Mouse (Mus musculus) liver, adult 2 months (tissue): ENCODE data around the gene Nek10. TPM values are rescaled to one million over a fixed set of nuclear protein-coding genes. Genes with fewer than 3 reads are reported as not detected.
A peak's percentile ranks its signal among the peaks of the same experiment; 100 is the strongest.
"Not testable (repeated sequence)": the region's sequence is repeated elsewhere in the genome, so short reads cannot be mapped to it uniquely, and the experiment has no call there.

Experiments
- DNase-seq: peaks from one replicate; pipeline ENCODE4 v3.0.0-alpha.2; 2011; ENCODE audit warnings: low read depth, low spot score; ENCODE audit errors: extremely low read depth
- H3K27ac ChIP-seq: fragments of 200-500 bp; replicated peaks from 2 replicates; pipeline ENCODE4 v1.5.1; 2012; ENCODE audit warnings: low read depth, mild to moderate bottlenecking, control low read depth, inconsistent platforms, low read length; ENCODE audit not compliant: insufficient read depth
- H3K27me3 ChIP-seq: fragments of 200-500 bp; 2 replicates; pipeline ENCODE4 v1.6.1; 2012; ENCODE audit warnings: mild to moderate bottlenecking, moderate library complexity, low read length, inconsistent platforms; ENCODE audit not compliant: control insufficient read depth, insufficient read depth
- H3K36me3 ChIP-seq: fragments of 200-500 bp; 2 replicates; pipeline ENCODE4 v1.6.1; 2012; ENCODE audit warnings: low read length, inconsistent platforms; ENCODE audit not compliant: control insufficient read depth, insufficient read depth
- H3K4me1 ChIP-seq: fragments of 200-500 bp; 2 replicates; pipeline ENCODE4 v1.6.1; 2011; ENCODE audit warnings: low read length; ENCODE audit not compliant: control insufficient read depth, insufficient read depth
- H3K4me3 ChIP-seq: fragments of 200-500 bp; 2 replicates; pipeline ENCODE4 v1.5.1; 2011; ENCODE audit warnings: low read depth, mild to moderate bottlenecking, control low read depth, low read length, moderate library complexity; ENCODE audit not compliant: insufficient read depth
- H3K79me2 ChIP-seq: fragments of 200-500 bp; 2 replicates; pipeline ENCODE4 v1.6.1; 2012; ENCODE audit warnings: inconsistent platforms, mild to moderate bottlenecking, low read length, moderate library complexity; ENCODE audit not compliant: control insufficient read depth, insufficient read depth
- H3K9ac ChIP-seq: fragments of 200-500 bp; 2 replicates; pipeline ENCODE4 v1.6.1; 2012; ENCODE audit warnings: low read depth, mild to moderate bottlenecking, control low read depth, inconsistent platforms, low read length
- CTCF ChIP-seq: fragments of 200-500 bp; IDR thresholded peaks from 2 replicates; pipeline ENCODE4 v1.5.1; 2011; ENCODE audit warnings: low read depth, low read length, control low read depth
- POLR2A ChIP-seq: fragments of 200-500 bp; IDR thresholded peaks from 2 replicates; pipeline ENCODE4 v1.6.1; 2011; ENCODE audit warnings: low read length, control low read depth; ENCODE audit not compliant: insufficient read depth; ENCODE audit errors: extremely low read depth
- WGBS: fragments of 180-500 bp; shearing (Covaris S2); methylation state at CpG from one replicate; pipeline ENCODE4 v1.1.7; 2018; 5-methylcytosine and 5-hydroxymethylcytosine counted together
- polyA plus RNA-seq: library from polyadenylated mRNA; depleted of rRNA; stranded (reverse); fragments of >200 nt; gene quantifications from 2 replicates; pipeline ENCODE4 v1.2.3, GENCODE M21; 2012; rRNA removed
- total RNA-seq: library from RNA; depleted of rRNA; stranded (reverse); fragments of >200 nt; gene quantifications from 2 replicates; pipeline ENCODE4 v1.2.3, GENCODE M21; 2014; rRNA removed

Gene Nek10
- total RNA-seq (under 0.01 TPM in 1 of 2 replicates, not detected in the other), polyA plus RNA-seq (not detected in 2 replicates)

GRCm38 (mm10) chr14:14803115-14803514, at the start of gene Nek10:
TSS of gene Nek10 (plus strand) at chr14:14803415.
- H3K79me2 ChIP-seq, H3K36me3 ChIP-seq, H3K4me1 ChIP-seq, DNase-seq, H3K4me3 ChIP-seq, H3K27ac ChIP-seq, H3K9ac ChIP-seq, H3K27me3 ChIP-seq: not testable (repeated sequence)
- 77% methylated on average over 2 of the region's 2 CpGs for WGBS

GRCm38 (mm10) chr14:14781169-14781568, 22.0 kb upstream of the Nek10 start:
- WGBS: 97% methylated on average over 2 of the region's 2 CpGs
- TF ChIP-seq CTCF: no peak
- no peak for TF ChIP-seq POLR2A
- Histone ChIP-seq H3K4me3 (no peak overlapping the region), H3K36me3 (peaks cover 12% of the 10 kb centered on the region), H3K9ac (no peak overlapping the region), H3K27me3 (no peaks in the 10 kb centered on the region), H3K27ac (no peak overlapping the region), H3K79me2 (no peaks in the 10 kb centered on the region), H3K4me1 (no peaks in the 10 kb centered on the region)
- DNase-seq: no peak

- no peaks in the 10 kb centered on the region for H3K4me1 ChIP-seq
- H3K27me3 ChIP-seq: no peaks in the 10 kb centered on the region
- WGBS: 90% methylated on average over 1 of the region's 1 CpGs
- H3K9ac ChIP-seq: no peak overlapping the region
- no peak overlapping the region for H3K4me3 ChIP-seq
- TF ChIP-seq POLR2A (no peak), CTCF (no peak)
- no peak overlapping the region for H3K27ac ChIP-seq
- peaks cover 12% of the 10 kb centered on the region for H3K36me3 ChIP-seq
- H3K79me2 ChIP-seq: no peaks in the 10 kb centered on the region
- DNase-seq: no peak
These were observed 19.0 kb upstream of the Nek10 start for GRCm38 (mm10) chr14:14784223-14784622.

GRCm38 (mm10) chr14:14786979-14787378, 16.2 kb upstream of the Nek10 start:
- 100% methylated on average over 1 of the region's 1 CpGs for WGBS
- H3K36me3 ChIP-seq: peaks cover 10% of the 10 kb centered on the region
- no peak for TF ChIP-seq POLR2A
- no peak for TF ChIP-seq CTCF
- H3K4me1 ChIP-seq: peaks cover 3% of the 10 kb centered on the region
- no peak overlapping the region for H3K9ac ChIP-seq
- no peak overlapping the region for H3K4me3 ChIP-seq
- H3K27me3 ChIP-seq: no peaks in the 10 kb centered on the region
- DNase-seq: no peak
- no peaks in the 10 kb centered on the region for H3K79me2 ChIP-seq
- H3K27ac ChIP-seq: no peak overlapping the region

GRCm38 (mm10) chr14:14789840-14790470, 13.3 kb upstream of the Nek10 start:
- no peak for TF ChIP-seq CTCF
- no peak for TF ChIP-seq POLR2A
- Histone ChIP-seq H3K4me1 (peaks cover 3% of the 10 kb centered on the region), H3K36me3 (peaks cover 10% of the 10 kb centered on the region), H3K79me2 (no peaks in the 10 kb centered on the region), H3K4me3 (no peak overlapping the region), H3K27ac (no peak overlapping the region), H3K9ac (no peak overlapping the region), H3K27me3 (no peaks in the 10 kb centered on the region)
- 43% methylated on average over 4 of the region's 4 CpGs for WGBS
- DNase-seq: peak; percentile 71

GRCm38 (mm10) chr14:14799861-14800260, 3.4 kb upstream of the Nek10 start:
- no peaks in the 10 kb centered on the region for H3K79me2 ChIP-seq
- WGBS: 47% methylated on average over 5 of the region's 5 CpGs

More at GRCm38 (mm10) chr14:14799861-14800260, 3.4 kb upstream of the Nek10 start:
- Histone ChIP-seq H3K36me3 (peaks cover 2% of the 10 kb centered on the region), H3K9ac (no peak overlapping the region), H3K4me1 (no peaks in the 10 kb centered on the region), H3K27ac (no peak overlapping the region), H3K27me3 (no peaks in the 10 kb centered on the region), H3K4me3 (no peak overlapping the region)
- TF ChIP-seq POLR2A (no peak), CTCF (no peak)
- DNase-seq: no peak
